Mouse (Mus musculus) kidney, postnatal 4 days (tissue): ENCODE data around the gene Rtkn.

ENCODE experiments used
- DNase-seq, 2 experiments: peaks; one replicate each; pipeline ENCODE4 v3.0.0; 2021; ENCODE audit warnings: mixed read lengths in 2 of 2

The Rtkn gene

GRCm38 (mm10) chr6:83134951-83135513 lies at the start of gene Rtkn:
Rtkn (plus strand) TSS chr6:83135463.
- DNase-seq: peak in 1 of 2 experiments; percentile 38

- DNase-seq: peak; percentile 34 to 49
Observed at GRCm38 (mm10) chr6:83086121-83087035, 48.9 kb upstream of the Rtkn start, which contains the start of gene Lbx2. Lbx2 (plus strand) TSS chr6:83086367.

- DNase-seq: peak; percentile 44 to 64
Observed at GRCm38 (mm10) chr6:83087205-83087925, 47.9 kb upstream of the Rtkn start.

GRCm38 (mm10) chr6:83087926-83088260 lies 47.4 kb upstream of the Rtkn start:
- DNase-seq: no peak

GRCm38 (mm10) chr6:83092416-83093127 lies 42.7 kb upstream of the Rtkn start:
- DNase-seq: peak; percentile 71 to 75

DNA sequence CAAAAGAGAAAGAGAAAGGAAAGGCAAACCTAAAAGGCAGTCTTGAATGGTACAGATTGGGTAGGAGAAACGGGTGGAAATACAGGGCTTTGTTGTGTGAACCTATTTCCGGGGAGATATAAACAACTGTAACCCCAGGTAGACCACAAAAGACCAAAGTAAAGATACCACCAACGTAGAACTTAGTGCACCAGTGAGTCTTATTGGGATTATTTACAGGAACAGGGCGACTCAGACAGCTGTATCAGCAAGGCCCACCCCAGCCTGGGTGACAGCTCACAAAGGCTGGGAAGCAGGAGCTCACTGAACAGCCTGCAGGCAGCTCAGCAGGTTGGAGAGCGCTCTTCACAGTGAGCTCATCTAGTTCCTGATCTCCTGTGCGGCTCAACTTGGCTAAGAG lies 39.3 kb upstream of the Rtkn start:
- no peak for DNase-seq

DNA sequence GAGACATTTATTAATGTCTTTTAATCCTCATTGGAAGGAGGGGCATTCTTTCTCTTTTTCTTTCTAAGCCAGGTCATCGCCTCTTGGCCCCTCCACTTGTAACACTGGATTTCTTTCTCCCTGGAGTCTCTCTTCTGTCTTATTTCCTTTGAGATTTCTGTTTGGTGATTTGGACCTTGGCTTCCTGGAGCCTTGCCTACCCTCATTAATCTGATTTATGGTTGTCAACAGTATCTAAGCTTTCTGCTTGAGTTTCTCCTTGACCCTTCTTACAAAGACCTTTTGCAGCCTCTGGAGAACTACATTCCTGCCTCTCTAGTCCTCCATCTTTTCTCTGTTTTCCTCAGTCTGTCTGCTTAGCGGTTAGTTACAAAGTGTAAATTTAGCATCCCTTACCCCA lies 36.9 kb upstream of the Rtkn start:
- peak in 1 of 2 experiments; percentile 37 for DNase-seq

DNA sequence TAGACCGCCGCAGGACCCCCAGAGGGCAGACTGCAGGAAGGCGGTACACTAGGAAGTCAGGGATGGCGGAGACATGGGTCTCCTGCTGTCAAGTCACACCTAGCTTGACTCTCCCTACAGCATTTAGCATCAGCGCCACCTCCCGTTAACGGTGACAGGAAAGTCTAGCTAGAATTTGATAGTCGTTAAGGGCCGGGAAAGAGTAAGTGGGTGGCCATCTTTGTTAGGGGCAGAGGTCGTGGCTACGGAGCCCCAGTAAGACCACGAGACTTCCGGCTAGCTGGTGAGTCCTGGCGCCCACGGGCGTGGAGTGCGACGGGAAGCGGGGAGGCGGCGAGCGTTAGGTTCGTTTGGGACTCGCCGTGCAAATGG lies 34.0 kb upstream of the Rtkn start, which contains the start of the genes Ccdc142 and Gm42688:
Gene Ccdc142 (plus strand): TSS at position 286 of the 372 bp plus-strand sequence.
Gene Gm42688 (plus strand): TSS at position 302 of the 372 bp plus-strand sequence.
- DNase-seq: peak; percentile 90 to 95

DNA sequence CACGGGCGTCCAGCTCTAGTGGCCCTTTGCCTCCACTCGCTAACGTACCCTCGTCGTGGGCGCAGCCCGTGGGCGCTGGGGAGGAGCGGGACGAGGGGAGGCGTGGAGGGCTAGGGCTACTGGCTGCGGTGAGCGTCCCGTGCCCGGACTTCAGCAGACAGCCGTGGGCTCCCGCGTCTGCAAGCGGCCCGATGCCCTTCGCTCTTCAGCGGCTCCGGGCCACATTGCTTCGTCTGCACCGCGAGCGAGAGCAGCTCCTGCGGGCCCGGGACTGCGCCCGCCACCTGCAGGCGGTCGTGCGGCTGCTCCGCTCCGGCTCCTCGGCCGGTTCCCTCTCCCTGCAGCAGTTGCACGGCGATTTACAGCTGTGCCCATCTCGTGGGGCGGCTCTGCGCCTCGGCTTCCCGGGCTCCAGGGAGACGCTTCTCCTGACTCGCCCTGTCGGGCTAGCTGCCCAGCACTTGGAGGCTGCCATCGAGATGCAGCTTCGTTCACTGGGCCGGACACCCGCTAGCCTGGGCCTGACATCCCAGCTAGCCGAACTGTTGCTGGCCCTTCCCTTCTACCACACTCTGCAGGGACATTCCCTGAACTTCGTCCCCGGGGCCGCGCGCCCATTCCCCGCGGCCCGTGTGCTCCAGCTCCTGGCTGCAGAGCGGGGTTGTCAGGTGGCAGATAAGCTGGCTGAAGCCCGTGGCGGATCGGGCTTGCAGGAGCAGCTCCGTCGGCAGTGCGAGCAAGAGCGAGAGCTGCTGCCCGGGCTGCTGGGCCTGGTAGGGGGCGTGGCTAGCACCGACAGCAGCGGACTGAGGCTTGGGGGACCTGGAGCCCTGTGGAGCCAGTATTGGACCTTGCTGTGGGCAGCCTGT lies 33.3 kb upstream of the Rtkn start:
- peak; percentile 79 to 87 for DNase-seq

- DNase-seq: no peak
Observed at GRCm38 (mm10) chr6:83103130-83103650, 32.1 kb upstream of the Rtkn start.

GRCm38 (mm10) chr6:83104158-83104557 lies 31.1 kb upstream of the Rtkn start:
- DNase-seq: no peak

GRCm38 (mm10) chr6:83107566-83108400 lies 27.5 kb upstream of the Rtkn start:
- peak; percentile 91 to 94 for DNase-seq

DNA sequence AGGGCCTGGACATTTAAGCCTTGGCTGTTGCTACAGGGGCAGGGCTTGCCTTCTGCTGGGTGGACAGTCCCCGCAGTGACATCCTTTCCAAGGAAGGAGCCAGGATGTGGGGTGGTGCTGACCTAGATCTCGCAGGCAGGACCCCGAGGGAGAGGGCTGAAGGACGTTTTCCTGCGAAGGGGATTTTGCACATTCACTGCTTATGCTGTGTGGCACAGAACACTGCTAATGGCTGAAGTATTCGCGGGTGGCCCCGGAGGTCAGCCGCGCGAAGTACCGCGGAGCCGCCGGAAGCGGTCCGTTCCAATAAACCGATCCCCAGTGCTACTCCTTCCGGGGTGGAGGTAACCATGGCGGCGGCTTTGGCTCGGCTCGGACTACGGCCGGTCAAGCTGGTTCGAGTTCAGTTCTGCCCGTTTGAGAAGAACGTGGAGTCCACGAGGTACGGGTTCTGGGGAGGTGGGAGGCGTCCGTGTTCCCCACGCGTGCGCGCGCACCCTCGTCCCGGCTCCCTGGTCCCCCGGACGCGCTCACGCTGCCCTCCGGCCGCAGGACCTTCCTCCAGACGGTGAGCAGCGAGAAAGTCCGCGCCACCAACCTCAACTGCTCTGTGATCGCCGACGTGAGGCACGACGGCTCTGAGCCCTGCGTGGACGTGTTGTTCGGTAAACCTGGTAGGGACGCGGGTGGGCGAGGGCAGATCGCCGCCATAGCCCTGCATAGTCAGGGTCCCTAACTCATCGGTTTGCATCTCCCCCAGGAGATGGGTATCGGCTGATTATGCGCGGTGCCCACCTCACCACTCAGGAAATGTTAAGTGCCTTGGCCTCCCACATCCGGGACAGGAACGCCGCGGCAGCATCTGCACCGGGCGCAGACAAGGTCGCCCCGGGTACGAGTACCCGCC lies 26.2 kb upstream of the Rtkn start, which contains the start of gene Mrpl53:
Gene Mrpl53 (plus strand): TSS at position 279 of the 907 bp plus-strand sequence.
- peak; percentile 88 to 91 for DNase-seq

GRCm38 (mm10) chr6:83111510-83112136 lies 23.6 kb upstream of the Rtkn start:
- no peak for DNase-seq

- DNase-seq: peak; percentile 96 to 97
Observed at GRCm38 (mm10) chr6:83115011-83115671, 20.1 kb upstream of the Rtkn start, which contains the start of gene Mogs. Mogs (plus strand) TSS chr6:83115496.

- no peak for DNase-seq
Observed at GRCm38 (mm10) chr6:83115682-83116372, 19.4 kb upstream of the Rtkn start.
